8 mouse cellular contexts compared by ENCODE assay signal in the genomic region with DNA sequence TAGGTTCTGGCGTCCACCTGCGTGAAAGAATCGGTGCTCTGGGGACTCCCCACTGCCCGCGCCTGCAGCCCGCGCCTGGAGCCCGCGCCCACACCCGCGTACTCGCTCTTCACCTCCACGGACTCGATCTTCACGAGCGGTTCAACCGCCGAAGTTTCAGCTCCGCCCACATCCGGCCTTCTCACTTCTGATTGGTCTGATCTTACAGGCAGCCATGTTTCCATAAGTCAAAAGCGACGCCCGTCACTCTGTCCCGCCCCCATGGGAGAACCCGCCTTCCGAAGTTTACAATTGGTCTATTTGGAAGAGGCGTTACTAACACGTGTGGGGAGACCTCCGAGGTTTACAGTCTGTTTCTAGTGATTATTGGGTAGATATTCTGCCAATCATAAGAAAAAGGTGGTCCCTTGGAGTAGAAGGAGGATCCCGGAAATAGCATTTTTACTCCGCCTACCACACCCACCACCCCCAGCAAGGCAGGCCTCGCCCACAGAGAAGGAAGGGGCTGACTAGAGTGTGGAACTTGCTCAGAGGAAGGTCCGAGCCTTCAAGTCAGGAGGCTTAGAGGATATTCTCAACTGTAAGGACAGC. TPM values are rescaled to one million over a fixed set of nuclear protein-coding genes. Genes with fewer than 3 reads are reported as not detected.
A peak's percentile ranks its signal among the peaks of the same experiment; 100 is the strongest.
DNase-seq lines count a peak whose midpoint lies in the region; ATAC-seq lines count a peak whose summit lies in the region.

A gene (minus strand): TSS at position 175 of the 591 bp plus-strand sequence.

- no peaks in the 10 kb centered on the region for H3K9me3 ChIP-seq in hindbrain, embryonic 12.5 days (replicated peaks)

- WGBS in hindbrain, embryonic 12.5 days, result under 1% methylated on average over 33 of the region's 33 CpGs

- no peak within 1 kb of the TSS for H3K27ac ChIP-seq in hindbrain, embryonic 12.5 days

- peak; percentile 98 for DNase-seq in NIH3T3 (ENCODE audit: low read depth)
- peak; percentile 98 for DNase-seq in cerebellum, postnatal 10 days
- DNase-seq in frontal cortex, postnatal 10 days (ENCODE audit: low spot score in 2 of 2), result peak; percentile 97 to 98
- peak; percentile 96 to 99 for DNase-seq in layer of hippocampus, postnatal 14 days (ENCODE audit: low spot score in 2 of 2)
- peak; percentile 97 for DNase-seq in lung, postnatal 14 days
- DNase-seq in retina, adult 2 months (ENCODE audit: low read depth, low spot score), result peak; percentile 83
- DNase-seq in thymus, postnatal 36 days, result peak; percentile 97 to 99

- H3K4me3 ChIP-seq in hindbrain, embryonic 12.5 days, result peak within 1 kb of the TSS; percentile 79

- peaks cover 22% of the 10 kb centered on the region for H3K4me1 ChIP-seq in hindbrain, embryonic 12.5 days

- H3K9ac ChIP-seq in hindbrain, embryonic 12.5 days, result peak within 1 kb of the TSS; percentile 57

- H3K36me3 ChIP-seq in hindbrain, embryonic 12.5 days, result no peaks in the 10 kb centered on the region

- H3K27me3 ChIP-seq in hindbrain, embryonic 12.5 days, result no peaks in the 10 kb centered on the region

- H3K4me2 ChIP-seq in hindbrain, embryonic 12.5 days (replicated peaks), result peak within 1 kb of the TSS; percentile 70

- peak; percentile 99 for ATAC-seq in hindbrain, embryonic 12.5 days (ENCODE audit: low FRiP score)

RNA-seq across cellular contexts. Expression of the gene that starts here (rescaled TPM):
- 28.8 and 31.9 TPM in 2 replicates for polyA plus RNA-seq in hindbrain, embryonic 12.5 days (2016; fragmentation: Nextera tagmentation; extraction: Ambion mirVana)
- total RNA-seq in layer of hippocampus, postnatal 14 days (2021), result 10 to 100 TPM; 11.0 to 12.8 TPM
